Mouse (Mus musculus): Measurements from ENCODE around the gene Cfap74. TPM values are rescaled to one million over a fixed set of nuclear protein-coding genes. Genes with fewer than 3 reads are reported as not detected.

Gene Cfap74
- polyA plus RNA-seq, 1 experiment from 2014 or later = 2.1 TPM

DNA sequence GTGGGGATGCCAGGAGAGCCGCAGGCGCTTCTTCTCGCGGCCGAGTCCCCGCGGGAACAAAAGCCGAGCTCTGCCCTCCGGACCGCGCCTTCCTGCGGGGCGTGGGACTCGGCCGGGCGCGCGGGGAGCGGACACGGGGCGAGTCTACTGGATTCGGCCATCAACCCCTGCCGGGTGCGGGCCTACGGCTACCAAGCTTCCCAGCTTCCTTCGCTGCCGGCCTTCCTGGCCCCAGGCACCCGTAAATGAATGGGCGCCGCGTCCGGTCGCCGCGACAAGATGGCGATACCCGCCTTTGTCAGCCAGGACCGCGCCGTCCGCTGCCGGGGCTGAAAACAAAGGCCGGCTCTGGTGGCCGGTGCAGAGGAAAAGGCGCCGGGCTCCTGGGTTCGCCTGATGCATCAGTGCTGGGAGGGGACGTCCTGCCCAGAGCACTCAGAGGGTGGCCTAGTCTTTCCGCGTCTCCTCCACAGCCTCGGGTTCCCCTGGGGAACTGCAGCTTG is 83.2 kb downstream of the Cfap74 start:
- ATAC-seq (ENCODE audit: insufficient read depth, low FRiP score) = no peak

DNA sequence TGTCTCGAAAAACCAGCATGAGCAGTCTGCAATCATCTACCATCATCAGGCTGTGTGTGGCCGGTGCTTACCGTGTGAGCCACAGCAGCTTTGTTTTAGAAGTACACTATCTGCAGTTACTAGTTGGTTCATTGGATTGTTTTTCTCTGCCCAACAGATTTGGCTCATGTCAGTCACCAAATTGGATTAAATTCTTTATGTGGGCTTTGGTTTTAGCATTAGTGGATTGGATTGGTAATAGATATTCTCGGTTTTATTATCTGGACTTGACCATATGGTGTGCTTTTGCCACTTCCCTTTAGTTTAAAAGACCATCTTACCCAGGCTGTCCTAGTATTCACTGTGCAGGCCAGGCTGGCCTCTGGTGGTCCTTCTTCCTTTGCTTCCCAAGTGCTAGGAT is 85.9 kb downstream of the Cfap74 start:
- 63% methylated on average over 4 of the region's 4 CpGs for WGBS
- Histone ChIP-seq H3K4me2 (ENCODE audit: low read depth, low read length) (no peak overlapping the region), H3K9me3 (replicated peaks; ENCODE audit: control insufficient read depth, low read length) (no peaks in the 10 kb centered on the region), H3K9ac (ENCODE audit: low read length) (no peak overlapping the region), H3K27ac (ENCODE audit: low read length) (no peak overlapping the region), H3K4me1 (ENCODE audit: control insufficient read depth, insufficient read depth, low read length) (peaks cover 32% of the 10 kb centered on the region), H3K4me3 (replicated peaks; ENCODE audit: low read length) (no peak overlapping the region), H3K36me3 (ENCODE audit: control insufficient read depth, insufficient read depth, low read length) (no peaks in the 10 kb centered on the region), H3K27me3 (ENCODE audit: control insufficient read depth, insufficient read depth, low read length) (no peaks in the 10 kb centered on the region)
- ATAC-seq (ENCODE audit: insufficient read depth, low FRiP score) = no peak

More for the DNA sequence above, 83.2 kb downstream of the Cfap74 start:
- WGBS = under 1% methylated on average over 51 of the region's 51 CpGs
- peak overlapping the region; percentile 85 for H3K4me2 ChIP-seq (ENCODE audit: low read depth, low read length)
- peaks cover 49% of the 10 kb centered on the region for H3K4me1 ChIP-seq (ENCODE audit: control insufficient read depth, insufficient read depth, low read length)
- H3K36me3 ChIP-seq (ENCODE audit: control insufficient read depth, insufficient read depth, low read length) = no peaks in the 10 kb centered on the region
- no peaks in the 10 kb centered on the region for H3K27me3 ChIP-seq (ENCODE audit: control insufficient read depth, insufficient read depth, low read length)
- peak overlapping the region; percentile 100 for H3K9ac ChIP-seq (ENCODE audit: low read length)
- H3K27ac ChIP-seq (ENCODE audit: low read length) = peak overlapping the region; percentile 93
- H3K4me3 ChIP-seq (replicated peaks; ENCODE audit: low read length) = peak overlapping the region; percentile 97
- no peaks in the 10 kb centered on the region for H3K9me3 ChIP-seq (replicated peaks; ENCODE audit: control insufficient read depth, low read length)

- Histone ChIP-seq H3K9ac (ENCODE audit: low read length) (no peak overlapping the region), H3K4me2 (ENCODE audit: low read depth, low read length) (no peak overlapping the region), H3K4me3 (replicated peaks; ENCODE audit: low read length) (no peak overlapping the region), H3K36me3 (ENCODE audit: control insufficient read depth, insufficient read depth, low read length) (no peaks in the 10 kb centered on the region), H3K27ac (ENCODE audit: low read length) (no peak overlapping the region), H3K27me3 (ENCODE audit: control insufficient read depth, insufficient read depth, low read length) (no peaks in the 10 kb centered on the region), H3K4me1 (ENCODE audit: control insufficient read depth, insufficient read depth, low read length) (peaks cover 24% of the 10 kb centered on the region), H3K9me3 (replicated peaks; ENCODE audit: control insufficient read depth, low read length) (no peaks in the 10 kb centered on the region)
- WGBS = 66% methylated on average over 3 of the region's 3 CpGs
- ATAC-seq (ENCODE audit: insufficient read depth, low FRiP score) = no peak
These were observed 89.0 kb downstream of the Cfap74 start for GRCm38 (mm10) chr4:155497963-155498362.

GRCm38 (mm10) chr4:155501126-155501525 is 92.1 kb downstream of the Cfap74 start:
- no peak overlapping the region for H3K4me2 ChIP-seq (ENCODE audit: low read depth, low read length)
- no peak for ATAC-seq (ENCODE audit: insufficient read depth, low FRiP score)
- H3K4me1 ChIP-seq (ENCODE audit: control insufficient read depth, insufficient read depth, low read length) = peaks cover 20% of the 10 kb centered on the region
- no peaks in the 10 kb centered on the region for H3K36me3 ChIP-seq (ENCODE audit: control insufficient read depth, insufficient read depth, low read length)
- H3K4me3 ChIP-seq (replicated peaks; ENCODE audit: low read length) = no peak overlapping the region
- H3K9me3 ChIP-seq (replicated peaks; ENCODE audit: control insufficient read depth, low read length) = no peaks in the 10 kb centered on the region
- no peaks in the 10 kb centered on the region for H3K27me3 ChIP-seq (ENCODE audit: control insufficient read depth, insufficient read depth, low read length)
- H3K9ac ChIP-seq (ENCODE audit: low read length) = no peak overlapping the region
- no peak overlapping the region for H3K27ac ChIP-seq (ENCODE audit: low read length)
- 58% methylated on average over 2 of the region's 2 CpGs for WGBS

DNA sequence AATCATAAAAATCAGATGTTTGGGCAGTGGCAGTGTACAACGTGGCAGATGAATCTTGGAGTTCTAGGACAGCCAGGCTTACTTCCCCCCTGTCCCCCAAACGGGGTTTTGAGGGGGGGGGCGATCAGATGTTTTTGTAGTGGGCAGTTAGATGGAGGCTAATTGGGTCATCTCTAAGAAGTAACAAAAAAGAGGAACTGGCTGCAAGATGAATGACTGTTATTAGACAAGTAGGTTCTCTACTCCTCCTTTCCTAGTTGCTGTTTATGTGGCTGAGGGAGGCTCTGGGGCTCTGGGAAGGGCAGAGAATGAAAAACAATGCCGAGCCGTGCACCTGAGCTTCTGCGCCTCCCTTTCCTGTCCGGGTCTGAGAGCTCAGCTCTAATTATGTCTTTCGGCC is 96.1 kb downstream of the Cfap74 start:
- 52% methylated on average over 8 of the region's 8 CpGs for WGBS
- H3K4me3 ChIP-seq (replicated peaks; ENCODE audit: low read length) = no peak overlapping the region
- H3K9ac ChIP-seq (ENCODE audit: low read length) = no peak overlapping the region
- no peak for ATAC-seq (ENCODE audit: insufficient read depth, low FRiP score)
- H3K27ac ChIP-seq (ENCODE audit: low read length) = no peak overlapping the region
- H3K27me3 ChIP-seq (ENCODE audit: control insufficient read depth, insufficient read depth, low read length) = no peaks in the 10 kb centered on the region
- no peaks in the 10 kb centered on the region for H3K36me3 ChIP-seq (ENCODE audit: control insufficient read depth, insufficient read depth, low read length)
- H3K9me3 ChIP-seq (replicated peaks; ENCODE audit: control insufficient read depth, low read length) = no peaks in the 10 kb centered on the region
- no peak overlapping the region for H3K4me2 ChIP-seq (ENCODE audit: low read depth, low read length)
- H3K4me1 ChIP-seq (ENCODE audit: control insufficient read depth, insufficient read depth, low read length) = peaks cover 13% of the 10 kb centered on the region

GRCm38 (mm10) chr4:155505671-155506295 is 96.8 kb downstream of the Cfap74 start:
- Histone ChIP-seq H3K4me2 (ENCODE audit: low read depth, low read length) (no peak overlapping the region), H3K4me3 (replicated peaks; ENCODE audit: low read length) (no peak overlapping the region), H3K9ac (ENCODE audit: low read length) (no peak overlapping the region), H3K27ac (ENCODE audit: low read length) (no peak overlapping the region), H3K36me3 (ENCODE audit: control insufficient read depth, insufficient read depth, low read length) (no peaks in the 10 kb centered on the region), H3K9me3 (replicated peaks; ENCODE audit: control insufficient read depth, low read length) (no peaks in the 10 kb centered on the region), H3K4me1 (ENCODE audit: control insufficient read depth, insufficient read depth, low read length) (peaks cover 13% of the 10 kb centered on the region), H3K27me3 (ENCODE audit: control insufficient read depth, insufficient read depth, low read length) (no peaks in the 10 kb centered on the region)
- no peak for ATAC-seq (ENCODE audit: insufficient read depth, low FRiP score)
- 70% methylated on average over 5 of the region's 5 CpGs for WGBS

DNA sequence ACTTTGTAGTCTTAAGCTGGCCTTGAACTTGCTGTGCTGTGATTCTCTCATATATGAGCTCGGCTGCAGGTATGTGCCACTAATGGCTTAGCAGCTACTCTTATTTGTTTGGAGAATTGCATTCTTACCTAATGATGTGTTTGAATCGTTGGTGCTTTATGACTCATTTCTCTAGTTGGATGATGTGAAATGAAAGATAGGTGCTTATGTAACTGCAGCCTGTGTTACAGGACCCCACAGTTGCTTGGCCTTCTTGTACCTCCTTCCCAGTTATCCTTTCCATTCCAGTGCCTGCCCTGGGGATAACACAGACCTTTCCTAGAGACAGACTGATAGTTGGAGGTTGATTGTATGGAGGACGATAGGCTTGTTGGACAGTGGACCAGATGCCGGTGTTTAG is 99.6 kb downstream of the Cfap74 start:
- H3K4me3 ChIP-seq (replicated peaks; ENCODE audit: low read length) = no peak overlapping the region
- H3K9me3 ChIP-seq (replicated peaks; ENCODE audit: control insufficient read depth, low read length) = no peaks in the 10 kb centered on the region
- H3K27me3 ChIP-seq (ENCODE audit: control insufficient read depth, insufficient read depth, low read length) = no peaks in the 10 kb centered on the region
- H3K4me1 ChIP-seq (ENCODE audit: control insufficient read depth, insufficient read depth, low read length) = peaks cover 13% of the 10 kb centered on the region
- H3K4me2 ChIP-seq (ENCODE audit: low read depth, low read length) = no peak overlapping the region
- no peaks in the 10 kb centered on the region for H3K36me3 ChIP-seq (ENCODE audit: control insufficient read depth, insufficient read depth, low read length)
- 73% methylated on average over 4 of the region's 4 CpGs for WGBS
- H3K9ac ChIP-seq (ENCODE audit: low read length) = no peak overlapping the region
- no peak overlapping the region for H3K27ac ChIP-seq (ENCODE audit: low read length)
- ATAC-seq (ENCODE audit: insufficient read depth, low FRiP score) = no peak

GRCm38 (mm10) chr4:155510981-155511380 is 102.0 kb downstream of the Cfap74 start:
- Histone ChIP-seq H3K27ac (ENCODE audit: low read length) (no peak overlapping the region), H3K4me2 (ENCODE audit: low read depth, low read length) (no peak overlapping the region), H3K27me3 (ENCODE audit: control insufficient read depth, insufficient read depth, low read length) (no peaks in the 10 kb centered on the region), H3K4me1 (ENCODE audit: control insufficient read depth, insufficient read depth, low read length) (no peaks in the 10 kb centered on the region), H3K9me3 (replicated peaks; ENCODE audit: control insufficient read depth, low read length) (no peaks in the 10 kb centered on the region), H3K4me3 (replicated peaks; ENCODE audit: low read length) (no peak overlapping the region), H3K9ac (ENCODE audit: low read length) (no peak overlapping the region), H3K36me3 (ENCODE audit: control insufficient read depth, insufficient read depth, low read length) (no peaks in the 10 kb centered on the region)
- ATAC-seq (ENCODE audit: insufficient read depth, low FRiP score) = no peak
- 80% methylated on average over 1 of the region's 1 CpGs for WGBS

DNA sequence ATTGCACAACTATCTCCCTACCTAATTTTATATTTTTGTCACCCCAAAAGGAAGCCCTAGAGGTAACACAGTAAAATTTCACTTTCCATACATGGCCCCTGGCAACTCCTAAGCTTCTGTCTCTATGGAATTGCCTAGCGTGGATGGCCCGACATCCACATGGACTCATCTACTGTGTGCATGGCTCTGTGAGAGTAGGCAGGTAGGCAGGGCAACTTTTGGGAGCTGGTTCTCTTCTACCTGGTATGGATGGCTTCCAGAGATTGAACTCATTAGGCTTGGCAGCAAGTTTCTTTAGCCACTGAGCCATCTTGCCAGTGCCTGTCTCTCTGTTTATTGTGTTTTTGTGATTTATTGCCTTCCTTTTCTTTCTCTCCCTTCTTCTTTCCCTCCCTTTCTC is 105.8 kb downstream of the Cfap74 start:
- no peaks in the 10 kb centered on the region for H3K9me3 ChIP-seq (replicated peaks; ENCODE audit: control insufficient read depth, low read length)
- no peak overlapping the region for H3K27ac ChIP-seq (ENCODE audit: low read length)
- no peaks in the 10 kb centered on the region for H3K36me3 ChIP-seq (ENCODE audit: control insufficient read depth, insufficient read depth, low read length)
- WGBS = 85% methylated on average over 2 of the region's 2 CpGs
- no peak overlapping the region for H3K4me2 ChIP-seq (ENCODE audit: low read depth, low read length)
- H3K27me3 ChIP-seq (ENCODE audit: control insufficient read depth, insufficient read depth, low read length) = no peaks in the 10 kb centered on the region
- no peak for ATAC-seq (ENCODE audit: insufficient read depth, low FRiP score)
- no peak overlapping the region for H3K4me3 ChIP-seq (replicated peaks; ENCODE audit: low read length)
- no peak overlapping the region for H3K9ac ChIP-seq (ENCODE audit: low read length)
- H3K4me1 ChIP-seq (ENCODE audit: control insufficient read depth, insufficient read depth, low read length) = no peaks in the 10 kb centered on the region
